Mouse (Mus musculus): ENCODE results near the gene Src. TPM values are rescaled to one million over a fixed set of nuclear protein-coding genes. Genes with fewer than 3 reads are reported as not detected.
"Not testable (repeated sequence)": the region's sequence is repeated elsewhere in the genome, so short reads cannot be mapped to it uniquely, and the experiment has no call there.

Gene Src
- polyA plus RNA-seq, 1 experiment, result 24.6 TPM

DNA sequence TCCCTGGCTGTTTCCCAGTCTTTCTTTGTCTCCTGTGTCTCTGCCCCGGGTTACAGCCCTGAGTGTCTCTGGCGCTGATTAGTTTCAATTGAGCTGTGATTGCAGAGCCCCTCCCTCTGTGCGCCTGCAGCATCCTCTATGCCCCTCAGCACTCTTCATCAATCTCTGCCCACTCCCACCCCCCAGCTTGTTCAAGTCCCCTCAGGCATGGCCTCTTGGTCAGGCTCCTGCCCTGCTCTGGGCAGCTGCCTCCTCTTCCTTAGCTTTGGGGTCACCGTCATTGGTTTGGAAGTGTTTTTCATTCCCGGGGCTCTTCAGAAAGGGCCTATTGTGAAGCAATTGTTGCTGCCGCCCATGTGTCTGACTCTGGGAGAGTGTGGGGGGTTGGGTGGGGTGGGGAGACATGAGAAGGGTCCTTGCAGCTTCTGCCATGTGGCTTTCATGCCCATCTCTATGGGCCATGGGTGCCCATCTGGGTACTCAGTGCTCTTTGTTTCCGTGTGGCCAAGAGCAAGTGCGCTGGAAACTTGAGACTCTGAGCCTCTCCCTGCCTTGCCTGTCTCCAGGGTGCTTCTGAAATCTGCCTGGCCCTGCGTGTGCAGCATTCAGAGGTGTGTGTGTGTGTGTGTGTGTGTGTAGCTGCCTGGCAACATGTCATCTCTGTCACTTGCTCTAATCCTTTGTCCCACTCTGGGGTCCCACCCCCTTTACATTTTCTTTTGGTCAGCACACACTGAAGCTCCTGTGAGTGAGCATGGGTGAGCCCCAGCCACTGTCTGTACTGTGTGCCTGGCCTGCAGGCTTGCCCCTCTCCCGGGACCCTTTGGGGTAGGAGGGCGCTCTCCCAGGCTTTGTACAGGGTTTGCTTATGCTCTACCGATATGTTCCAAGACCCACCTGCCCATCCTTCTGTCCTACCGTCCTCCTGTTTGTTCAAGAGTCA lies 57.5 kb downstream of the Src start:
- Histone ChIP-seq H3K4me1 (replicated peaks; ENCODE audit: control insufficient read depth, insufficient read depth, low read length) (no peaks in the 10 kb centered on the region), H3K4me3 (ENCODE audit: control insufficient read depth, insufficient read depth, low read length) (no peak overlapping the region), H3K27ac (ENCODE audit: control insufficient read depth, insufficient read depth, low read length) (no peak overlapping the region), H3K27me3 (ENCODE audit: control insufficient read depth, insufficient read depth, low read length) (no peaks in the 10 kb centered on the region), H3K36me3 (ENCODE audit: control insufficient read depth, insufficient read depth, low read length) (no peaks in the 10 kb centered on the region)
- DNase-seq, result no peak
- 77% methylated on average over 13 of the region's 13 CpGs for WGBS
- TF ChIP-seq POLR2A (IDR thresholded peaks at IDR 0.05; ENCODE audit: control insufficient read depth, extremely low read depth, insufficient read depth, low read length, poor library complexity), result no peak
- no peak for TF ChIP-seq CTCF (IDR thresholded peaks at IDR 0.05; ENCODE audit: borderline replicate concordance, control insufficient read depth, extremely low read depth, insufficient read depth, low read length, poor library complexity)

DNA sequence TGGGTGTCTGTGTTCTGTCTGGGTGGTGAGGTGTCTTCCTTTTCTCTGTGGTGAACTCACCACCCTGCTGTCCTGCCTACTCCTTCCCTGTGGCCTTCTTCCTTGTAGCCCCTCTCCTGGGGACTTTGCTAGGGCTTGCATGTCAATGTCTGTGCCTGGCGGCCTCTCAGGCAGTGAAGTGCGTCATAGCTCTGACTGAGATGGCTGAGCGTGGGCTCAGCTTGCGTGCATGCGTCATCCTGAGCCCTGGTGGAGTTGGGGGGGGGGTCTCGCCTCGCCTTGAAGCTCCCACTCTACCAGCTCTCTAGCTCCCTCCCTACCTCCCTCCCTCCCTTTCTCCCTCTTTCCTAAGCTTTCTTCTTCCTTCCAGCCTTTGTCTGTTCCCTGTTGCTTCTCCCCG lies 60.4 kb downstream of the Src start:
- H3K4me1 ChIP-seq (replicated peaks; ENCODE audit: control insufficient read depth, insufficient read depth, low read length), result no peaks in the 10 kb centered on the region
- no peak for TF ChIP-seq POLR2A (IDR thresholded peaks at IDR 0.05; ENCODE audit: control insufficient read depth, extremely low read depth, insufficient read depth, low read length, poor library complexity)
- no peak for TF ChIP-seq CTCF (IDR thresholded peaks at IDR 0.05; ENCODE audit: borderline replicate concordance, control insufficient read depth, extremely low read depth, insufficient read depth, low read length, poor library complexity)
- 91% methylated on average over 8 of the region's 8 CpGs for WGBS

DNA sequence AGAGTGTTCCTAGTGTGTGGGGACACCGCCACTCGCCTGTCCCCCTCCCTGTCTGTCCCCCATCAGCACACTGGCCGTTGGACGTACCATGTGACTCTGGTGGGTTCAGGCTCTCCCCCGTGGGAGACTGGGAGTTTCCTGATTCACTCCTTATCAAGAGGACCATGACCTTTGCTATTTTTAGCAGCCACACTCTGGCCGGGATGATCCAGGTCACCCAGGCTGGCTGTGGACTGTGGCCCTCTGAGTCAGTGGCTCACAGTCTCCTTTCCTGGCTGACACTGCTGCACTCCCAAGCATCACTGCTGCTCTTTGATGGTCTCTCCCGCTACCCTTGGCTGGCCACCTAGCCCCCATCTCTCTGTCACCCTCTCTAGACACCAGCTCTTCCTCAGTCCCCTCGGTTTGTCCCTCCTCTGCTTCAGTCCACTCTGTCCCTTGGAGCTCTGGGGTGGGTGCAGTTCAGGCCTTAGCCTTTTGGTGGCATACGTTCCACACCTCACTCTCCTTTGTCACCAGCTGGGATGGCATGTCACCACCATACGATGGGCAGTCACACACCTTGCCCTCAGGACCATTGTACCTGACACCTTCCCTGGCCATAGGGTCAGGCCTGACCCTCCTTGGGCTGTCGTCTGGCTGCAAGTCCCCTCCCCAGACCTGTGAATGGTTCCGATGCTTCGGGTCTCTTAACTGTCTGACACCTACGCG lies 61.8 kb downstream of the Src start:
- WGBS, result 51% methylated on average over 15 of the region's 15 CpGs
- no peak overlapping the region for H3K27ac ChIP-seq (ENCODE audit: control insufficient read depth, insufficient read depth, low read length)
- H3K27me3 ChIP-seq (ENCODE audit: control insufficient read depth, insufficient read depth, low read length), result no peaks in the 10 kb centered on the region
- H3K36me3 ChIP-seq (ENCODE audit: control insufficient read depth, insufficient read depth, low read length), result no peaks in the 10 kb centered on the region
- no peaks in the 10 kb centered on the region for H3K4me1 ChIP-seq (replicated peaks; ENCODE audit: control insufficient read depth, insufficient read depth, low read length)
- H3K4me3 ChIP-seq (ENCODE audit: control insufficient read depth, insufficient read depth, low read length), result no peak overlapping the region
- DNase-seq, result no peak
- TF ChIP-seq POLR2A (IDR thresholded peaks at IDR 0.05; ENCODE audit: control insufficient read depth, extremely low read depth, insufficient read depth, low read length, poor library complexity) (no peak), CTCF (IDR thresholded peaks at IDR 0.05; ENCODE audit: borderline replicate concordance, control insufficient read depth, extremely low read depth, insufficient read depth, low read length, poor library complexity) (no peak)

More for the DNA sequence above, 60.4 kb downstream of the Src start:
- Histone ChIP-seq H3K27ac (ENCODE audit: control insufficient read depth, insufficient read depth, low read length) (no peak overlapping the region), H3K4me3 (ENCODE audit: control insufficient read depth, insufficient read depth, low read length) (no peak overlapping the region), H3K27me3 (ENCODE audit: control insufficient read depth, insufficient read depth, low read length) (no peaks in the 10 kb centered on the region), H3K36me3 (ENCODE audit: control insufficient read depth, insufficient read depth, low read length) (no peaks in the 10 kb centered on the region)
- DNase-seq, result no peak

DNA sequence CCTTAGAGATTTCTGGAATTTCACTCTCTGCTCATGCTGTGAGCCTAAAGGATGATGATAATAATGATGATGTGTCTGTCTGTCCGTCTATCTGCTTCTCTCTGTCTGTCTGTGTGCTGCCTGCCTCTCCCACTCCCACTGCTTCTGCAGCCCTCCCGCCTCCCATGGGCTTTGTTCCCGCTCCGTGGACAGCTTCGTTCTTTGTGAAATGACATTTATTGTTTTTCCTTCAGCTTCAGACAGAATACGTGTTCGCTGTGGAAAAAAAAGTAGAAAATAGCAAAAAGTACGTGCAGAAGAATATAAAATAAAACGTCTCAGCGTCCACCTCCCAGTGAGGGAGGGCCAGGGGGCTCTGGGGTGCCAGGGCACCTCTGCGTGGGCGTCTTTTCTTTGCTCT lies 64.5 kb downstream of the Src start:
- no peaks in the 10 kb centered on the region for H3K27me3 ChIP-seq (ENCODE audit: control insufficient read depth, insufficient read depth, low read length)
- WGBS, result 79% methylated on average over 12 of the region's 12 CpGs

DNA sequence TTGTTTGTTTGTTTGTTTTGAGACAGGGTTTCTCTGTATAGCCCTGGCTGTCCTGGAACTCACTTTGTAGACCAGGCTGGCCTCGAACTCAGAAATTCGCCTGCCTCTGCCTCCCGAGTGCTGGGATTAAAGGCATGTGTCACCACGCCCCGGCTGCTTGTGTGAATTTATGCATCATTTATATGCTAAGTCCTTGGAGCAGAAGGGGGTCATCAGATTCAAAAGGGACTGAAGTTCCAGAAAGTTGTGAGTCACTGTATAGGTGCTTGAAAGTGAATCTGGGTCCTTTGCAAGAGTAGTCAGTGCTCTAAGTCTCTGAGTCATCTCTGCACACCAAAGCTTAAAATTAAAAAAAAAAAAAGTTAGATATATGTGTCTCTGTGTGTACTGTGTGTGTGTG lies 68.3 kb downstream of the Src start:
- H3K27ac ChIP-seq (ENCODE audit: control insufficient read depth, insufficient read depth, low read length); H3K4me3 ChIP-seq (ENCODE audit: control insufficient read depth, insufficient read depth, low read length); H3K4me1 ChIP-seq (replicated peaks; ENCODE audit: control insufficient read depth, insufficient read depth, low read length); H3K27me3 ChIP-seq (ENCODE audit: control insufficient read depth, insufficient read depth, low read length); DNase-seq; H3K36me3 ChIP-seq (ENCODE audit: control insufficient read depth, insufficient read depth, low read length): not testable (repeated sequence)
- 89% methylated on average over 5 of the region's 5 CpGs for WGBS

More for the DNA sequence above, 64.5 kb downstream of the Src start:
- TF ChIP-seq POLR2A (IDR thresholded peaks at IDR 0.05; ENCODE audit: control insufficient read depth, extremely low read depth, insufficient read depth, low read length, poor library complexity), result no peak
- no peak for TF ChIP-seq CTCF (IDR thresholded peaks at IDR 0.05; ENCODE audit: borderline replicate concordance, control insufficient read depth, extremely low read depth, insufficient read depth, low read length, poor library complexity)
- Histone ChIP-seq H3K4me1 (replicated peaks; ENCODE audit: control insufficient read depth, insufficient read depth, low read length) (no peaks in the 10 kb centered on the region), H3K27ac (ENCODE audit: control insufficient read depth, insufficient read depth, low read length) (no peak overlapping the region), H3K36me3 (ENCODE audit: control insufficient read depth, insufficient read depth, low read length) (no peaks in the 10 kb centered on the region), H3K4me3 (ENCODE audit: control insufficient read depth, insufficient read depth, low read length) (no peak overlapping the region)
- DNase-seq, result no peak

DNA sequence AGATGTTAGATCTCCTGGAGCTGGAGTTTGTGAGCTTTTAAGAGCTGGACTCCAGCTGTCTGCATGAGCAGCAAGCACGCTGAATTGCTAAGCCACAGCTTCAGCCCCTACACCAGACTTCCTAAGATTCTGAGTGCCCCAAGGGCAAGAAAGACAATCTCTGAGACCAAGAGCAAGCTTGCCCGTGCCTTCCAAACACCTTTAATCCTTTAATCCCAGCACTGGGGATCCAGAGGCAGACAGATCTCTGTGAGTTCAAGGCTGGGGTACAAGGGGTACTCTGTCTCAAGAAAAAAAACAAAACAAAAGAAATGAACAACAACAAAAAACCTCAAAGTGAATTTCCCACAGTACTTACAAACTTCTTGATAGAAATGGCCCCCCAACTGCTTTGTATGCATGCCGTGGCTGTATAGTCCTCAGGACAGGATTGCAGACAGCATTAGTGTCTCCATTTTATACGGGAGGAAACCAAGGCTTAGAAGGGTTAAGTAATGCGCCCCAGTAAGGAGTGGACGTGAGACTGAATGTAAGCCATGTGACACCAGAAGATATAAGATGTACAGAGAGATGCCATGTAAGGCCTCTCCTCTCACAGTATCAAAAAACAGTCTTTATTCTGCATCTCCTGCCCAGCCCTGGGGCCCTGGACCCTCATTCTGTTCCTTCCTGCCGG lies 68.9 kb downstream of the Src start:
- 77% methylated on average over 7 of the region's 7 CpGs for WGBS
- H3K27me3 ChIP-seq (ENCODE audit: control insufficient read depth, insufficient read depth, low read length), result no peaks in the 10 kb centered on the region

More for the DNA sequence above, 68.9 kb downstream of the Src start:
- H3K36me3 ChIP-seq (ENCODE audit: control insufficient read depth, insufficient read depth, low read length), result no peaks in the 10 kb centered on the region
- H3K4me3 ChIP-seq (ENCODE audit: control insufficient read depth, insufficient read depth, low read length), result no peak overlapping the region
- TF ChIP-seq POLR2A (IDR thresholded peaks at IDR 0.05; ENCODE audit: control insufficient read depth, extremely low read depth, insufficient read depth, low read length, poor library complexity) (no peak), CTCF (IDR thresholded peaks at IDR 0.05; ENCODE audit: borderline replicate concordance, control insufficient read depth, extremely low read depth, insufficient read depth, low read length, poor library complexity) (no peak)
- H3K27ac ChIP-seq (ENCODE audit: control insufficient read depth, insufficient read depth, low read length), result no peak overlapping the region
- DNase-seq, result no peak
- H3K4me1 ChIP-seq (replicated peaks; ENCODE audit: control insufficient read depth, insufficient read depth, low read length), result no peaks in the 10 kb centered on the region
